Mouse (Mus musculus) hindbrain, embryonic 15.5 days (tissue): ENCODE results near the gene Gpc6. TPM values are rescaled to one million over a fixed set of nuclear protein-coding genes. Genes with fewer than 3 reads are reported as not detected.

ENCODE experiments used
- ATAC-seq: fragments of 200-750 bp; cut with Nextera tagmentation; 2 replicates; pipeline ENCODE4 v1.8.0; 2017; ENCODE audit warnings: low read depth, moderate number of reproducible peaks, moderate TSS enrichment; ENCODE audit not compliant: low FRiP score
- H3K27ac ChIP-seq: fragments of 300-500 bp; sonication (generic); replicated peaks from 2 replicates; pipeline ENCODE4 v1.5.1; 2015; ENCODE audit warnings: mild to moderate bottlenecking, inconsistent platforms
- H3K27me3 ChIP-seq: fragments of 300-500 bp; sonication (generic); 2 replicates; pipeline ENCODE4 v1.6.1; 2015; ENCODE audit warnings: control low read depth, inconsistent platforms
- H3K36me3 ChIP-seq: fragments of 300-500 bp; sonication (generic); 2 replicates; pipeline ENCODE4 v1.6.1; 2015; ENCODE audit warnings: control low read depth, inconsistent platforms
- H3K4me1 ChIP-seq: fragments of 300-500 bp; sonication (generic); replicated peaks from 2 replicates; pipeline ENCODE4 v1.6.1; 2015; ENCODE audit warnings: control low read depth, inconsistent platforms
- H3K4me2 ChIP-seq: fragments of 300-500 bp; sonication (generic); 2 replicates; pipeline ENCODE4 v1.6.1; 2015; ENCODE audit warnings: moderate library complexity, mild to moderate bottlenecking, inconsistent platforms
- H3K4me3 ChIP-seq: fragments of 300-500 bp; sonication (generic); 2 replicates; pipeline ENCODE4 v1.5.1; 2015; ENCODE audit warnings: mild to moderate bottlenecking, inconsistent platforms
- H3K9ac ChIP-seq: fragments of 300-500 bp; sonication (generic); 2 replicates; pipeline ENCODE4 v1.6.1; 2015; ENCODE audit warnings: inconsistent platforms
- H3K9me3 ChIP-seq: fragments of 300-500 bp; sonication (generic); 2 replicates; pipeline ENCODE4 v1.6.1; 2016; ENCODE audit warnings: control low read depth, inconsistent platforms
- WGBS: fragments of 180-500 bp; shearing (Covaris S2); methylation state at CpG from one replicate; pipeline ENCODE4 v1.1.7; 2015; 5-methylcytosine and 5-hydroxymethylcytosine counted together
- polyA plus RNA-seq: library from polyadenylated mRNA; unstranded; fragments of >200 nt; fragmentation: Nextera tagmentation; extraction: Ambion mirVana; gene quantifications from 2 replicates; pipeline ENCODE4 v1.2.1, GENCODE M21; 2015

Gene Gpc6
- polyA plus RNA-seq, 1 experiment from 2014 or later: 19.6 TPM

DNA sequence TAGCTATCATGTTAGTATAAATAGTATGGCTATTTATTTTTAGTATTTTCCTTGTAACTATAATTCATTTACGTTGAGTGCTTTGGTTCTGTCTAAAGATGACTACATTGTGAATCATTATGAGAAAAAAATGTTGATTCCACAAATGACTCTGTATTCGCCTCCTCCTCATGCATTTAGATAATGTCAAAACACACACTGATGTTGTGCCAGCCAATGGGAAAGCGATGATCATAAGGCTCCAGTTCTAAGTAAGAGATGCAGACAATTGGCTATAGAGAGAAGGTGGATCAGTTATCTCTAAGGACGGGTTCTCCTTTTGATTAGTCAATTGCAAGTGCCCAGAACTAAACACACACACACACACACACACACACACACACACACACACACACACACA lies 181.8 kb downstream of the Gpc6 start:
- Histone ChIP-seq H3K4me1 (no peaks in the 10 kb centered on the region), H3K9me3 (no peaks in the 10 kb centered on the region), H3K27me3 (no peaks in the 10 kb centered on the region), H3K27ac (no peak overlapping the region), H3K4me2 (no peak overlapping the region), H3K9ac (no peak overlapping the region), H3K36me3 (no peaks in the 10 kb centered on the region), H3K4me3 (no peak overlapping the region)
- no peak for ATAC-seq
- 87% methylated on average over 4 of the region's 4 CpGs for WGBS

- H3K4me1 ChIP-seq: no peaks in the 10 kb centered on the region
- 93% methylated on average over 3 of the region's 3 CpGs for WGBS
- no peak overlapping the region for H3K9ac ChIP-seq
- no peaks in the 10 kb centered on the region for H3K9me3 ChIP-seq
- no peak overlapping the region for H3K4me2 ChIP-seq
- no peaks in the 10 kb centered on the region for H3K27me3 ChIP-seq
- no peak for ATAC-seq
- H3K36me3 ChIP-seq: no peaks in the 10 kb centered on the region
- H3K27ac ChIP-seq: no peak overlapping the region
- no peak overlapping the region for H3K4me3 ChIP-seq
These were observed 188.0 kb downstream of the Gpc6 start for GRCm38 (mm10) chr14:117113153-117113552.

DNA sequence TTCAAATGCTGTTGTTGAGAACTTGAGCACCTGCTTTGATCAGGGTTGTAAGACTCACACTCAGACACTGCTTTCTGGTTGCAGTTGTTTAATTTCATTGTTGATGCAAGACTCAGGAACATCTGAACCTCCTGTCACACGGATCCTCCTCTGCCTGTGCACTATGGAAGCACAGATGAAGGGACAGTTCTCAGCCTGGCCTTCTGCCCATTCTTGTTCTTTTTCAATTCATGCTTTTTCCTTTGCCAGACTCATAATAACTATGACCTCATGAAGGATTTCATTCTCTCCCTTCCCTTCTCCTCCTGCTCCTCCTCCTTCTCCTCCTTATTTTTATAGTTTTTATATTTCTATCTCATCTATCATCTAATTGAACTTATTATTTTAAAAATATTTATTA lies 196.9 kb downstream of the Gpc6 start:
- Histone ChIP-seq H3K4me2 (no peak overlapping the region), H3K27me3 (no peaks in the 10 kb centered on the region), H3K4me1 (no peaks in the 10 kb centered on the region), H3K9me3 (no peaks in the 10 kb centered on the region), H3K9ac (no peak overlapping the region), H3K36me3 (no peaks in the 10 kb centered on the region), H3K27ac (no peak overlapping the region), H3K4me3 (no peak overlapping the region)
- WGBS: 47% methylated on average over 1 of the region's 1 CpGs
- ATAC-seq: no peak

GRCm38 (mm10) chr14:117130334-117130733 lies 205.2 kb downstream of the Gpc6 start:
- no peak overlapping the region for H3K4me2 ChIP-seq
- no peak for ATAC-seq
- H3K9ac ChIP-seq: no peak overlapping the region
- H3K4me1 ChIP-seq: no peaks in the 10 kb centered on the region
- H3K4me3 ChIP-seq: no peak overlapping the region
- 75% methylated on average over 1 of the region's 1 CpGs for WGBS
- no peaks in the 10 kb centered on the region for H3K27me3 ChIP-seq
- H3K36me3 ChIP-seq: no peaks in the 10 kb centered on the region
- no peak overlapping the region for H3K27ac ChIP-seq
- no peaks in the 10 kb centered on the region for H3K9me3 ChIP-seq

DNA sequence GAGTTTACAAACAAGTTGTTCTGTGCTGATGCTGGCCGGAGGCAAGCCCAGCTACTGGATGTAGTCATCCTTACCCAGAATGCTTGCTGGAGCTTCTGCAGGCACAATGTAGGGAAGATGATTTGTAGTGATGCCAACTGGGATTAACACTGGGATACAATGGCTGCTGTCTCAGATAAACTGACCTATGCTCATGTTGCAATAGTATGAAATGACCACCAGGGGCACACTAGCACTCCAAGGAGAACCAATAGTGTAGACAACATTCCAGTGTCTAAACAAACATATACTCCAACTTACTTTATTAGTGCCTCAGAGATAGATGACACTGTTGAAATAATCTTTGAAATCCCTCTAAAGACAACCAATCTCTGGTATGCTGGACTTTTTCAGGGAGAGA lies 206.2 kb downstream of the Gpc6 start:
- Histone ChIP-seq H3K27me3 (no peaks in the 10 kb centered on the region), H3K4me1 (no peaks in the 10 kb centered on the region), H3K4me2 (no peak overlapping the region), H3K9me3 (no peaks in the 10 kb centered on the region), H3K9ac (no peak overlapping the region), H3K4me3 (no peak overlapping the region), H3K27ac (no peak overlapping the region), H3K36me3 (no peaks in the 10 kb centered on the region)
- WGBS: 97% methylated on average over 1 of the region's 1 CpGs
- no peak for ATAC-seq

DNA sequence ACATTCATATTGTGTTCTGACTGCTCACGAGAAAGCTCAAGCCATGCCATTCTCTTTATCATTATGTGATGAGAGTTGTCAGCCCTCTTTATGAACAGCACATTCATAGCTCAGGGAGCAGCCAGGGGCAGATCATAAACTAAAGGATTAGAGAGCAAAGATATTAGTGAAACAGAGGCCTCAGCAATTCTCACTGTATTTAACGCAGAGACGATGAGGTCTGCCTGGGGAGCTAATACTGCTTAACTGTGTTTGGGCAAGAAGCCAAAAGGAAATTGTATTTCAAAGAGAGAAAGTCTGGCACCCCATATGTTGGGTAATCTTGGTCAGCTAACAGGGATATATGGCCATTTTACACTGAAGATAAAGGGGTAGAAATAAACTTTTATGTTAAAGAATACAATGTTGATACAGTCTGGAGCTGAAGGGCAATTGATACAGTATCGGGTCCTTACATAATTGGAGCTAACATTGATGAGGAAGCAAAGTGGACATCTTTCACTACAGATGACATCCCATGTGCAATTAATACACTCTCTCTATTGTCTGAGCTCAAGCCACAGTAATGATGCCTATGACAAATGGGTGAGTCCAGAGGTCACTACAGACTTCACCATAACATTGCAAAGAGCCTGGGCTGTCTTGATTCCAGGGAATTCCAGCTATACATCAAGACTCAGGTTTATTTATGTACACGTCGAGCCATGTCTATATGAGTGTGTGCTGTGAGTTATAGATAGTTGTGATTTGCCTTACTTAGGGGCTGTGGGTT lies 216.1 kb downstream of the Gpc6 start:
- WGBS: 56% methylated on average over 6 of the region's 6 CpGs
- H3K4me2 ChIP-seq: no peak overlapping the region
- H3K9ac ChIP-seq: no peak overlapping the region
- H3K36me3 ChIP-seq: no peaks in the 10 kb centered on the region
- no peaks in the 10 kb centered on the region for H3K9me3 ChIP-seq
- H3K4me1 ChIP-seq: peaks cover 7% of the 10 kb centered on the region; the same call in 1 of the 2 replicates
- H3K27me3 ChIP-seq: no peaks in the 10 kb centered on the region
- ATAC-seq: peak; percentile 68
- no peak overlapping the region for H3K27ac ChIP-seq
- H3K4me3 ChIP-seq: no peak overlapping the region

DNA sequence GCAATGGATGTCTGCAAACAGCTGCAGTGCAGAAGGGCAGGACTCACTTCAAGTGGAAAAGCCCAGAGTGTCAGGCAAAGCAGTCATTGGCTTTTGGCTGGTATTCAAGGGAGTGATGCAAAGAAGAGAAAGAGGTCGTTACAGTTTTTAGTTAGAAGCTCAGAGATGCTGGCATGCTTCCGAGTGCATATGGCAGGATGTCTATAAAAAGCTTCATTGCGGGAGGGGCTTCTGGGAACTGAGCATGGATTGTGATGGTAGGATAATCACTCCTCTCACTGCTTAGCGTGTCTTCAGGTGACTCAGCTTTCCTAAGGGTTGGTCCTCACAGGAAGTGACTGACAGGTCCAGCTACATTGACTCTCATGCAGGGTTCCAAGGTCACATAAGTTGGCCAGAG lies 221.0 kb downstream of the Gpc6 start:
- Histone ChIP-seq H3K4me3 (no peak overlapping the region), H3K4me1 (peaks cover 2% of the 10 kb centered on the region; the same call in 1 of the 2 replicates), H3K27ac (no peak overlapping the region), H3K27me3 (no peaks in the 10 kb centered on the region), H3K9me3 (no peaks in the 10 kb centered on the region), H3K36me3 (no peaks in the 10 kb centered on the region), H3K4me2 (no peak overlapping the region), H3K9ac (no peak overlapping the region)
- WGBS: 70% methylated on average over 4 of the region's 4 CpGs
- no peak for ATAC-seq

DNA sequence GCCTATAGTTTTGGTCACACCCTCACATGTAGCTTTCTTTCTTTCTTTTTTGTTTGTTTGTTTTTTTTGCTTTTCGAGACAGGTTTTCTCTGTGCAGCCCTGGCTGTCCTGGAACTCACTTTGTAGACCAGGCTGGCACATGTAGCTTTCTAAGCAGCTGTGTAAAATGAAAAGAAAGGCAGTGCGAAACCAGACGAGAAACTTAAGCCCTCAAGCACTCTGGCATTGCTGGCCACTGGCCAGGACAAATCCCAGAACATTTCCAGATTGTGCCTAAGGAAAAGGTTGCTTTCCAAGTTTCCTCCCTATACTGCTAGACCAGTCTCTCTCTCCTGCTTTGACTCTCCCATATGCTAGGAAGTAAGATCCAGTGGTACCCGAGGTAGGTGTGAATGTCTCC lies 221.6 kb downstream of the Gpc6 start:
- H3K27ac ChIP-seq: no peak overlapping the region
- H3K27me3 ChIP-seq: no peaks in the 10 kb centered on the region
- no peak for ATAC-seq
- H3K9ac ChIP-seq: no peak overlapping the region
- H3K4me2 ChIP-seq: no peak overlapping the region
- WGBS: 69% methylated on average over 4 of the region's 4 CpGs
- no peaks in the 10 kb centered on the region for H3K9me3 ChIP-seq
- no peaks in the 10 kb centered on the region for H3K4me1 ChIP-seq
- H3K4me3 ChIP-seq: no peak overlapping the region
- no peaks in the 10 kb centered on the region for H3K36me3 ChIP-seq

DNA sequence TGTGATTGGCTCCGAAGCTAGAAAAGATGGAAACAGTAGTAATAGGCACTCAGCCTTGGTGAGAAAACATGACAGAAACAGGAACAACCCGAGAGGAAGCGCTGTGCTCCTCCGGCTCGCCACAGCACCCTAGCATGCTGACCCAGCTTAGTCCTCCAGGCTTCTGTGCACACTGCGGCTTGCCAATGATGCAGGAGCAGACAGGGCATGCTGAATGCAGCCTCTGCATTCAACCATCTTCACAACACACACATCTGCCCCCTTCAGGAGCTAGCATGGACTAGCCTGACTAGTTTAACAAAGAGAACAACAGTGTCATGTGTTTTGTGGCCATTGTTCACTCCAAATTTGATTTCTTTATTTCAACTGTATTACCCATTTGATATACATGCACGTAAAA lies 226.5 kb downstream of the Gpc6 start:
- ATAC-seq: no peak
- H3K4me2 ChIP-seq: no peak overlapping the region

GRCm38 (mm10) chr14:117155884-117156465 lies 230.9 kb downstream of the Gpc6 start:
- WGBS: 86% methylated on average over 14 of the region's 14 CpGs
- H3K9ac ChIP-seq: no peak overlapping the region
- no peak for ATAC-seq
- no peak overlapping the region for H3K4me2 ChIP-seq
- no peaks in the 10 kb centered on the region for H3K36me3 ChIP-seq
- no peak overlapping the region for H3K27ac ChIP-seq
- H3K4me3 ChIP-seq: no peak overlapping the region
- no peaks in the 10 kb centered on the region for H3K27me3 ChIP-seq
- H3K9me3 ChIP-seq: no peaks in the 10 kb centered on the region
- H3K4me1 ChIP-seq: no peaks in the 10 kb centered on the region

More for the DNA sequence above, 226.5 kb downstream of the Gpc6 start:
- no peak overlapping the region for H3K27ac ChIP-seq
- H3K4me1 ChIP-seq: no peaks in the 10 kb centered on the region
- no peaks in the 10 kb centered on the region for H3K27me3 ChIP-seq
- H3K4me3 ChIP-seq: no peak overlapping the region
- WGBS: 94% methylated on average over 7 of the region's 7 CpGs
- H3K9ac ChIP-seq: no peak overlapping the region
- H3K36me3 ChIP-seq: no peaks in the 10 kb centered on the region
- no peaks in the 10 kb centered on the region for H3K9me3 ChIP-seq

DNA sequence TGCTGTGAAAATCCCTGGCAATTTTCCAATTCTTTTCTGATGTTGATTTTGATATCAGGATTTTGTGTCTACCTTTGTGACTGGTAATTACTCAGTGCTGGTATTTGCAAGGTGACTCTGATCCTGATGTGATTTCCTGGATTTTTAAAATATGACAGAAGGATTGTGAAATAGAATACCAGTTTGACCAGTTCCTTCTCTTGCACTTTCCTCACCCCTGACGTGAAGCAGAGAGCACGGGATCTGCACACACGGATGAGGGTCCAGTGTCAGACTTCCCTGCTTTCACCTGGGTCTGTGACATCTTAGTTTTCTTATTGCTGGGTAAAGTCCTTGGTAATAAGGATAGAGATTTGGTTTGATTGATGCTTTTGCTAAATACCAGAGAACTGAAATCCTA lies 232.3 kb downstream of the Gpc6 start:
- 92% methylated on average over 3 of the region's 3 CpGs for WGBS
- Histone ChIP-seq H3K27ac (no peak overlapping the region), H3K4me1 (no peaks in the 10 kb centered on the region), H3K4me3 (no peak overlapping the region), H3K9me3 (no peaks in the 10 kb centered on the region), H3K9ac (no peak overlapping the region), H3K4me2 (no peak overlapping the region), H3K36me3 (no peaks in the 10 kb centered on the region), H3K27me3 (no peaks in the 10 kb centered on the region)
- no peak for ATAC-seq

DNA sequence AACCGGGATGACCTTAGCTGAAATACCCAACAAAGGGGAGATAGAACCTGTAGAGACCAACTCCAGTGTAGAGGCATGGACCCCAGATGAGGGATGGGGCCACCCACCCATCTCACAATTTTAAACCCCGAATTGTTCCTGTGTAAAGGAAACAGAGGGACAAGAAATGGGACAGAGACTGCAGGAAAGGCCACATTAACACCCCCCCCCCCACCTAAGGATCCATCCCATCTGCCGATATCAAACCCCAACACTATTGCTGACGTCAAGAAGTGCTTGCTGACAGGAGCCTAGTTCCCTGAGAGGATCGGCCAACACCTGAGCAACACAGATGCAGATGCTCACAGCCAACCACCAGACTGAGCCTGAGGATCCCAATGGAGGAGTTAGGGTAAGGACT lies 241.2 kb downstream of the Gpc6 start:
- WGBS: 98% methylated on average over 5 of the region's 5 CpGs
- Histone ChIP-seq H3K9ac (no peak overlapping the region), H3K4me2 (no peak overlapping the region), H3K36me3 (no peaks in the 10 kb centered on the region), H3K27ac (no peak overlapping the region), H3K27me3 (no peaks in the 10 kb centered on the region), H3K4me3 (no peak overlapping the region), H3K9me3 (no peaks in the 10 kb centered on the region), H3K4me1 (no peaks in the 10 kb centered on the region)
- no peak for ATAC-seq

GRCm38 (mm10) chr14:117193364-117193763 lies 268.2 kb downstream of the Gpc6 start:
- Histone ChIP-seq H3K36me3 (no peaks in the 10 kb centered on the region), H3K4me3 (no peak overlapping the region), H3K9me3 (no peaks in the 10 kb centered on the region), H3K27me3 (no peaks in the 10 kb centered on the region), H3K27ac (no peak overlapping the region), H3K4me1 (no peaks in the 10 kb centered on the region), H3K4me2 (no peak overlapping the region), H3K9ac (no peak overlapping the region)
- 89% methylated on average over 2 of the region's 2 CpGs for WGBS
- ATAC-seq: no peak
